Mouse (Mus musculus): ENCODE results near the gene AC134908.4. TPM values are rescaled to one million over a fixed set of nuclear protein-coding genes. Genes with fewer than 3 reads are reported as not detected.

Gene AC134908.4
- polyA plus RNA-seq, 1 experiment from 2014 or later: 0.88 TPM

DNA sequence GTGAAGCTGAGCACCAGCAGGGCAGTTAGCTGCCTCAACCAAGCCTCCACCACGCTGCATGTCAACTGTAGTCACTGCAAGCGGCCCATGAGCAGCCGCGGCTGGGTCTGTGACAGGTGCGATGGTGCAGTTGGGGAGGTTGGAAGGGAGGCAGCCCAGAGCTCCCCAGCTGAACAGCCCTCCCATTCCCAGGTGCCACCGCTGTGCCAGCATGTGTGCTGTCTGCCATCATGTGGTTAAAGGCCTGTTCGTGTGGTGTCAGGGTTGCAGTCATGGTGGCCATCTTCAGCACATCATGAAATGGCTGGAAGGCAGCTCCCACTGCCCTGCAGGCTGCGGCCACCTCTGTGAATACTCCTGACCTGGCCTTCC lies 32.8 kb upstream of the AC134908.4 start:
- no peaks in the 10 kb centered on the region for H3K27me3 ChIP-seq (replicated peaks; ENCODE audit: control insufficient read depth, insufficient read depth, low read length)
- H3K36me3 ChIP-seq (ENCODE audit: control insufficient read depth, insufficient read depth, low read length): peaks cover 50% of the 10 kb centered on the region
- peaks cover 35% of the 10 kb centered on the region for H3K4me1 ChIP-seq (ENCODE audit: control insufficient read depth, insufficient read depth, low read length)
- no peak for DNase-seq (ENCODE audit: low spot score)
- ATAC-seq: no peak
- peak overlapping the region; percentile 89 for H3K4me2 ChIP-seq (ENCODE audit: low read length)
- 83% methylated on average over 8 of the region's 8 CpGs for WGBS
- no peaks in the 10 kb centered on the region for H3K9me3 ChIP-seq (replicated peaks; ENCODE audit: control insufficient read depth, low read length)
- peak overlapping the region; percentile 92; the same call in 1 of the 2 replicates for H3K27ac ChIP-seq (ENCODE audit: low read depth, low read length)
- peak overlapping the region; percentile 61 for H3K4me3 ChIP-seq (ENCODE audit: low read depth, low read length)
- peak overlapping the region; percentile 88 for H3K9ac ChIP-seq (ENCODE audit: low read length)

DNA sequence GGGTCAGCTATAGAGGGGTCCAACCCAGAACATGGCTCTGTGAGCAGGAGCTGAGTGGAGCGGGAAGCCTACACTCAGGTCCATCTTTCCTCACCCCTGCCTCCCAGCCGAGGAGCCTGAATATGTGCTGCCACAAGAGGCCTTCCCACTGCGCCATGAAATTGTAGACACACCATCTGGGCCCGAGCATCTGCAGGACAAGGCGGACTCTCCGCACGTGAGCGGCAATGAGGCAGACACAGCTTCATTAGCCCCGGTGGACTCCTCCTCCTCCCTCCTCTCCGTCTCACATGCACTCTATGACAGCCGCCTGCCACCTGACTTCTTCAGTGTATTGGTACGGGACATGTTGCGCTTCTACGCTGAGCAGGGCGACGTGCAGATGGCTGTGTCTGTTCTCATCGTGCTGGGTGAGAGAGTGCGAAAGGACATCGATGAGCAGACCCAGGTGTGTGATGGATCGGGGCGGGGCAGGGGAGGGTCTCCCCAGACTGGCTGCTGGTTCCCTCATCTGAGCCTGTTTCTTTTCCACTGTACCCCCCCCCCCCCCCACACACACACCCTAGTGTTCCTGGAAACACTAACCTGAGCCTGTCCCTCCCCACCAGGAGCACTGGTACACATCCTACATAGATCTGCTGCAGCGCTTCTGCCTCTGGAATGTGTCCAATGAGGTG lies 32.2 kb upstream of the AC134908.4 start:
- no peak overlapping the region for H3K9ac ChIP-seq (ENCODE audit: low read length)
- H3K4me1 ChIP-seq (ENCODE audit: control insufficient read depth, insufficient read depth, low read length): peaks cover 35% of the 10 kb centered on the region
- H3K27ac ChIP-seq (ENCODE audit: low read depth, low read length): no peak overlapping the region
- H3K36me3 ChIP-seq (ENCODE audit: control insufficient read depth, insufficient read depth, low read length): peaks cover 50% of the 10 kb centered on the region
- no peaks in the 10 kb centered on the region for H3K27me3 ChIP-seq (replicated peaks; ENCODE audit: control insufficient read depth, insufficient read depth, low read length)
- WGBS: 91% methylated on average over 22 of the region's 22 CpGs
- no peak overlapping the region for H3K4me3 ChIP-seq (ENCODE audit: low read depth, low read length)
- H3K9me3 ChIP-seq (replicated peaks; ENCODE audit: control insufficient read depth, low read length): no peaks in the 10 kb centered on the region
- ATAC-seq (no peak), DNase-seq (ENCODE audit: low spot score) (no peak)
- peak overlapping the region; percentile 89; the same call in 1 of the 2 replicates for H3K4me2 ChIP-seq (ENCODE audit: low read length)

DNA sequence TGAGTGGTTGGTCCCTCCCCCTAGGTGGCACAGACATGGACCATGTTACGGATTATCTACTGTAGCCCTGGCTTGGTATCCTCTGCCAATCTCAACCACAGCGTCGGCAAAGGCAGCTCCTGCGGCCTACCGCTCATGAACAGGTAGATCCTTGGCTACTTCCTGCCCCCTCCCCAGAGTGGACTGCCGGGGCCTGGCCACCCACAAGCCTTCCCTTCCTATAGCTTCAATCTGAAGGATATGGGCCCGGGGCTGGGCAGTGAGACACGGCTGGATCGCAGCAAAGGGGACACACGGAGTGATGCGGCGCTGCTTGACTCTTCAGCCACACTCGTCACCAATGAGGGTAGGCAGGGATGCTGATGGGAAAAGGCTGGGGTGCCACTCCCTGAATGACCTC lies 31.6 kb upstream of the AC134908.4 start:
- Histone ChIP-seq H3K27ac (ENCODE audit: low read depth, low read length) (no peak overlapping the region), H3K36me3 (ENCODE audit: control insufficient read depth, insufficient read depth, low read length) (peaks cover 50% of the 10 kb centered on the region), H3K27me3 (replicated peaks; ENCODE audit: control insufficient read depth, insufficient read depth, low read length) (no peaks in the 10 kb centered on the region), H3K4me3 (ENCODE audit: low read depth, low read length) (no peak overlapping the region), H3K4me1 (ENCODE audit: control insufficient read depth, insufficient read depth, low read length) (peaks cover 34% of the 10 kb centered on the region), H3K4me2 (ENCODE audit: low read length) (no peak overlapping the region), H3K9ac (ENCODE audit: low read length) (no peak overlapping the region), H3K9me3 (replicated peaks; ENCODE audit: control insufficient read depth, low read length) (no peaks in the 10 kb centered on the region)
- 96% methylated on average over 13 of the region's 13 CpGs for WGBS
- ATAC-seq (no peak), DNase-seq (ENCODE audit: low spot score) (no peak)

DNA sequence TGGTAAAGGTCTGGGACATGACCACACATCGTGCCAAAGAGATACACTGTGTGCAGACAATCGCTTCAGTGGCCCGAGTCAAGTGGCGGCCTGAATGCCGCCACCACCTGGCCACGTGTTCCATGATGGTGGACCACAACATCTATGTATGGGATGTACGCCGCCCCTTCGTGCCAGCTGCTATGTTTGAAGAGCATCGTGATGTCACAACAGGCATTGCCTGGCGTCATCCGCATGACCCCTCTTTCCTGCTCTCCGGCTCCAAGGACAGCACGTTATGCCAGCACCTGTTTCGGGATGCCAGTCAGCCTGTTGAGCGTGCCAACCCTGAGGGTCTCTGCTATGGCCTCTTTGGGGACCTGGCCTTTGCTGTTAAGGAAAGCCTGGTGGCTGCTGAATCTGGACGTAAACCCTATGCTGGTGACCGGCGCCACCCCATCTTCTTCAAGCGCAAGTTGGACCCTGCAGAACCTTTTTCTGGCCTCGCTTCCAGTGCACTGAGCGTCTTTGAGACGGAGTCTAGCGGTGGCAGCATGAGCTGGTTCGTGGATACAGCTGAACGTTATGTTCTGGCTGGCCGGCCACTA lies 30.6 kb upstream of the AC134908.4 start:
- no peaks in the 10 kb centered on the region for H3K9me3 ChIP-seq (replicated peaks; ENCODE audit: control insufficient read depth, low read length)
- peaks cover 25% of the 10 kb centered on the region for H3K4me1 ChIP-seq (ENCODE audit: control insufficient read depth, insufficient read depth, low read length)

DNA sequence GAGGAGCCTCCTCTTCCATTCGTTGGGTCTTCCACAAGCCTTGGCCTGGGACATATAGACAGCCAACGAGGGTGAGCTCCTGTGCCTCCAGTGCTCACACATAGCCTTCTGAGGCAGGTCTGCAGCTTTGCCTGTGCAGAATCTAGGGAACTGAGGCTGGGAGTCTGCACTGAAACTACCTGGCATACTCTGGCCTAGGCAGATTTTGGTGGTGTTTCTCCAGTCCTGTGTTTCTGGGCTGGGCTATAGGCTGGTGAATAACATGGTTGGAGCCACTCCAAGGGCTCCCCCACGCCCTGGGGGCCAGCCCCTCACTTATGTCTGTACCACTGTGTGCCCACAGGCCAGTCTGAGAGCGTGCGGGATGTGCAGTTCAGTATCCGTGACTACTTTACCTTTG lies 29.9 kb upstream of the AC134908.4 start:
- no peak overlapping the region for H3K4me3 ChIP-seq (ENCODE audit: low read depth, low read length)
- DNase-seq (ENCODE audit: low spot score) (no peak), ATAC-seq (no peak)
- H3K36me3 ChIP-seq (ENCODE audit: control insufficient read depth, insufficient read depth, low read length): peaks cover 35% of the 10 kb centered on the region
- no peak overlapping the region for H3K27ac ChIP-seq (ENCODE audit: low read depth, low read length)
- H3K27me3 ChIP-seq (replicated peaks; ENCODE audit: control insufficient read depth, insufficient read depth, low read length): 0 out of 2 replicates have a peak, but pooled peaks cover 1% of the 10 kb centered on the region
- H3K9ac ChIP-seq (ENCODE audit: low read length): no peak overlapping the region
- 0 out of 2 replicates have a peak overlapping the region, but pooled peaks have one; percentile 96 for H3K4me2 ChIP-seq (ENCODE audit: low read length)
- WGBS: 85% methylated on average over 6 of the region's 6 CpGs
- no peaks in the 10 kb centered on the region for H3K9me3 ChIP-seq (replicated peaks; ENCODE audit: control insufficient read depth, low read length)
- peaks cover 25% of the 10 kb centered on the region for H3K4me1 ChIP-seq (ENCODE audit: control insufficient read depth, insufficient read depth, low read length)

More for the DNA sequence above, 30.6 kb upstream of the AC134908.4 start:
- Histone ChIP-seq H3K27me3 (replicated peaks; ENCODE audit: control insufficient read depth, insufficient read depth, low read length) (no peaks in the 10 kb centered on the region), H3K4me3 (ENCODE audit: low read depth, low read length) (no peak overlapping the region), H3K9ac (ENCODE audit: low read length) (no peak overlapping the region), H3K27ac (ENCODE audit: low read depth, low read length) (no peak overlapping the region), H3K4me2 (ENCODE audit: low read length) (no peak overlapping the region), H3K36me3 (ENCODE audit: control insufficient read depth, insufficient read depth, low read length) (peaks cover 43% of the 10 kb centered on the region)
- DNase-seq (ENCODE audit: low spot score) (no peak), ATAC-seq (no peak)
- WGBS: 95% methylated on average over 27 of the region's 27 CpGs

DNA sequence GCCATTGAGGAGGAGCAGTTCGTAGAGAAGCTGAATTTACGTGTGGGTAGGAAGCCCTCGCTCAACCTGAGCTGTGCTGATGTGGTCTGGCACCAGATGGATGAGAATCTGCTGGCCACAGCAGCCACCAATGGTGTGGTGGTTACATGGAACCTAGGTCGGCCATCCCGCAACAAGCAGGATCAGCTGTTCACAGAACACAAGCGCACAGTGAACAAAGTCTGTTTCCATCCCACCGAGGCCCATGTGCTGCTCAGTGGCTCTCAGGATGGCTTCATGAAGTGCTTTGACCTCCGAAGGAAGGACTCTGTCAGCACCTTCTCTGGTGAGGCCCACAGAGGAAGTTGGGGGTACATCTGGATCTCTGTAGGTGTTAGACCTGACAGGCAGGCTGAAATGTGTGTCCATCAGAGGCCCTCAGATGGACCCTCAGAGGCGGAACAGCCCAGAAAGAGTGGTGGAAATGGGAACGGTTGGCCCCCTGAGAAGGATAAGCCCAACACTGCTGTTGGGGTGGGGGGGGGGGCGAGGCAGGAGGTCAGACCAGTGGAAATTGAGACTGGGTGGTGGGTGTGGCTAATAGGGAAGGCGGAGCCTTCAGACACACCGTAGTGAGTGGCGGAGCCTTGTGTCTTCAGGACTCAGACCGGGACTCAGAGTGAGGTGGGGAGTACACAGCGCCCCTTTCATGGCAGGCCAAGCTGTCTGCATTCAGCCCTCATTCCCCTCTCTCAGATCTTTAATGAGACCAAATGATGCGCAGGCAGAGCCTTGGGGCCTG lies 29.1 kb upstream of the AC134908.4 start:
- no peak for DNase-seq (ENCODE audit: low spot score)
- WGBS: 80% methylated on average over 17 of the region's 17 CpGs
- H3K9ac ChIP-seq (ENCODE audit: low read length): peak overlapping the region; percentile 72

DNA sequence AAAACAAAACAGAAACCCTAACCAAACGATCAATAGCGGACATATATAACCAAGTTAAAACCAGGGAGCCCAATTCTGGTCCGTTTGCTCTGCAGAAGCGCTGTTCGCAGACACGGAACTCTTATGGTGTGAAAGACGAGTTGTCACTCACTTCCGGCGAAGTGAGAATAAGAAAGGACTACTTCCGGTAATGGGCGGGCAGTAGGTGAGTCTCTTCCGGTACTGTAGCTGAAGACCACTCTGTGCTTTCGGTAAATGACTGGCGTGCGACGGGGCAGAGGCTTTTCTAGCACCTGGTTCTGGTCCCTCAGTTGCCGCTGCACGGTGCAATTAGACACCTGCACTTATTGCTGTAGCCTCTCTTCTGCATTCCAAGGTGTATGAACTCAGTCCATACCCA lies 28.0 kb upstream of the AC134908.4 start, which contains the start of gene Wdr24:
Wdr24 (plus strand) TSS at position 176 of the 400 bp plus-strand sequence.
- ATAC-seq (peak; percentile 83), DNase-seq (ENCODE audit: low spot score) (peak; percentile 95)
- peak within 1 kb of the TSS; percentile 46 for H3K4me3 ChIP-seq (ENCODE audit: low read depth, low read length)
- H3K4me2 ChIP-seq (ENCODE audit: low read length): peak within 1 kb of the TSS; percentile 96
- peaks cover 39% of the 10 kb centered on the region for H3K36me3 ChIP-seq (ENCODE audit: control insufficient read depth, insufficient read depth, low read length)
- H3K4me1 ChIP-seq (ENCODE audit: control insufficient read depth, insufficient read depth, low read length): peaks cover 17% of the 10 kb centered on the region
- peaks cover 16% of the 10 kb centered on the region for H3K27me3 ChIP-seq (replicated peaks; ENCODE audit: control insufficient read depth, insufficient read depth, low read length)
- H3K27ac ChIP-seq (ENCODE audit: low read depth, low read length): peak within 1 kb of the TSS; percentile 64
- WGBS: under 1% methylated on average over 18 of the region's 18 CpGs
- no peaks in the 10 kb centered on the region for H3K9me3 ChIP-seq (replicated peaks; ENCODE audit: control insufficient read depth, low read length)
- peak within 1 kb of the TSS; percentile 72 for H3K9ac ChIP-seq (ENCODE audit: low read length)

More for the DNA sequence above, 29.1 kb upstream of the AC134908.4 start:
- ATAC-seq: no peak
- Histone ChIP-seq H3K4me1 (ENCODE audit: control insufficient read depth, insufficient read depth, low read length) (peaks cover 19% of the 10 kb centered on the region), H3K4me3 (ENCODE audit: low read depth, low read length) (peak overlapping the region; percentile 46), H3K4me2 (ENCODE audit: low read length) (peak overlapping the region; percentile 96), H3K27me3 (replicated peaks; ENCODE audit: control insufficient read depth, insufficient read depth, low read length) (0 out of 2 replicates have a peak, but pooled peaks cover 5% of the 10 kb centered on the region), H3K27ac (ENCODE audit: low read depth, low read length) (no peak overlapping the region), H3K36me3 (ENCODE audit: control insufficient read depth, insufficient read depth, low read length) (peaks cover 34% of the 10 kb centered on the region), H3K9me3 (replicated peaks; ENCODE audit: control insufficient read depth, low read length) (no peaks in the 10 kb centered on the region)

DNA sequence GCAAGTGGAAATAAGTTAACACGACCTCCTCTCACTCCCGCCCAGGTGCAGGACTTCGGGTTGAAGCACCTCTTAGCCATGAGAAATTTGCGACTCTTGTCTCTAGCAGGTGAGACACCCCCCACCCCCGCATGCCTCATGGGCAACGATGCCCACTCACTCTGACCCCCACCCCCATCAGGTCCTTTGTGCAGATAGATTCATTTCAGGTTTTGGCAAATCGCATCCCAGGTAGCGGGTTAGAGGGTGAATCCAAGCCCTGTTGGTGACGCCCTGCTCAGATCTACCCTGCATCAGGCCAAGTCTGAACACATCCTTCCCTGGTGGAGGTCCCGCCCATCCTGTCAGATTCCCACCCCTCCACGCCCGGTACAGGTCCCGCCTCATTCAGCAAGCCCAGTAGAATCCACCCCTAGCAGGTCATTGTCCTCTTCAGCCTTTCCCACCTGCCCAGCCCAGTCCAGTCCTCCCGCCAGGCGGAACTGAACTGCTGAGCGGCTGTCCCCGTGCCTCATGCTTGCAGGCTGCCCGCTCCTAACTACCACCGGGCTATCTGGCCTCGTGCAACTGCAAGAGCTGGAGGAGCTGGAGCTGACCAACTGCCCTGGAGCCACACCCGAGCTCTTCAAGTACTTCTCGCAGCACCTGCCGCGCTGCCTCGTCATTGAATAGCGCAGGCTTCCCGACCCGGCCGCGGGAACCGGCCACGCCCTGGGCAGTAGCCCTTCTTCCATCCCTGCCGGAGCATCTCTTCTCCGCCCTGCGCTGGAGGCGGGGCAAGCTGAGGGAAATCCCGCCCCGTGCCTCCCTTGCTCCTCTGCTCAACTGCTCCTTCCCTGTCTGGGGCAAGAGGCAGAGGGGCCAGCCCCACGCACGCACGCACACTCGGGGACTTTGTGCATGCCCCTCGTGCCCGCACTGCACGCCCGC lies 23.7 kb upstream of the AC134908.4 start:
- Histone ChIP-seq H3K27me3 (replicated peaks; ENCODE audit: control insufficient read depth, insufficient read depth, low read length) (peaks cover 17% of the 10 kb centered on the region), H3K4me3 (ENCODE audit: low read depth, low read length) (no peak overlapping the region), H3K27ac (ENCODE audit: low read depth, low read length) (no peak overlapping the region), H3K4me1 (ENCODE audit: control insufficient read depth, insufficient read depth, low read length) (peaks cover 4% of the 10 kb centered on the region), H3K36me3 (ENCODE audit: control insufficient read depth, insufficient read depth, low read length) (peaks cover 34% of the 10 kb centered on the region), H3K9me3 (replicated peaks; ENCODE audit: control insufficient read depth, low read length) (no peaks in the 10 kb centered on the region), H3K4me2 (ENCODE audit: low read length) (0 out of 2 replicates have a peak overlapping the region, but pooled peaks have one; percentile 9), H3K9ac (ENCODE audit: low read length) (0 out of 2 replicates have a peak overlapping the region, but pooled peaks have one; percentile 8)
- no peak for DNase-seq (ENCODE audit: low spot score)
- no peak for ATAC-seq
- 7% methylated on average over 46 of the region's 46 CpGs for WGBS
